Mouse (Mus musculus): ENCODE measurements around the gene Traf7. TPM values are rescaled to one million over a fixed set of nuclear protein-coding genes. Genes with fewer than 3 reads are reported as not detected.

Traf7 gene
- polyA plus RNA-seq, 1 experiment from 2014 or later, result 85.9 TPM

- H3K4me1 ChIP-seq (ENCODE audit: control insufficient read depth, insufficient read depth, low read depth, low read length), result peaks cover 19% of the 10 kb centered on the region
- H3K4me3 ChIP-seq (ENCODE audit: low read length), result peak overlapping the region; percentile 56
- no peaks in the 10 kb centered on the region for H3K9me3 ChIP-seq (ENCODE audit: control insufficient read depth, low read length)
- H3K36me3 ChIP-seq (ENCODE audit: control insufficient read depth, insufficient read depth, low read length), result peaks cover 20% of the 10 kb centered on the region
- WGBS, result 47% methylated on average over 11 of the region's 11 CpGs
- no peak overlapping the region for H3K27ac ChIP-seq (ENCODE audit: low read depth, low read length)
- peak overlapping the region; percentile 61 for H3K4me2 ChIP-seq (ENCODE audit: low read length)
- no peaks in the 10 kb centered on the region for H3K27me3 ChIP-seq (replicated peaks; ENCODE audit: control insufficient read depth, insufficient read depth, low read length)
- ATAC-seq, result peak; percentile 21; the same call in 1 of the 2 replicates
- peak overlapping the region; percentile 74 for H3K9ac ChIP-seq (ENCODE audit: low read depth, low read length)
Measured at GRCm38 (mm10) chr17:24477985-24478600, 49.6 kb downstream of the Traf7 start.

- H3K4me3 ChIP-seq (ENCODE audit: low read length), result no peak overlapping the region; the same call in 1 of the 2 replicates
- WGBS, result 92% methylated on average over 20 of the region's 20 CpGs
Measured at GRCm38 (mm10) chr17:24477053-24477984, 50.4 kb downstream of the Traf7 start.

GRCm38 (mm10) chr17:24476022-24476776 lies 51.5 kb downstream of the Traf7 start:
- H3K9me3 ChIP-seq (ENCODE audit: control insufficient read depth, low read length), result no peaks in the 10 kb centered on the region
- H3K9ac ChIP-seq (ENCODE audit: low read depth, low read length), result no peak overlapping the region
- H3K27ac ChIP-seq (ENCODE audit: low read depth, low read length), result no peak overlapping the region
- H3K4me1 ChIP-seq (ENCODE audit: control insufficient read depth, insufficient read depth, low read depth, low read length), result peaks cover 38% of the 10 kb centered on the region
- no peaks in the 10 kb centered on the region for H3K27me3 ChIP-seq (replicated peaks; ENCODE audit: control insufficient read depth, insufficient read depth, low read length)
- H3K36me3 ChIP-seq (ENCODE audit: control insufficient read depth, insufficient read depth, low read length), result peaks cover 20% of the 10 kb centered on the region
- 92% methylated on average over 10 of the region's 10 CpGs for WGBS
- ATAC-seq, result no peak
- H3K4me3 ChIP-seq (ENCODE audit: low read length), result no peak overlapping the region
- no peak overlapping the region for H3K4me2 ChIP-seq (ENCODE audit: low read length)

More at GRCm38 (mm10) chr17:24477053-24477984, 50.4 kb downstream of the Traf7 start:
- Histone ChIP-seq H3K9ac (ENCODE audit: low read depth, low read length) (0 out of 2 replicates have a peak overlapping the region, but pooled peaks have one; percentile 74), H3K4me1 (ENCODE audit: control insufficient read depth, insufficient read depth, low read depth, low read length) (peaks cover 27% of the 10 kb centered on the region), H3K27ac (ENCODE audit: low read depth, low read length) (no peak overlapping the region), H3K27me3 (replicated peaks; ENCODE audit: control insufficient read depth, insufficient read depth, low read length) (no peaks in the 10 kb centered on the region), H3K36me3 (ENCODE audit: control insufficient read depth, insufficient read depth, low read length) (peaks cover 20% of the 10 kb centered on the region), H3K9me3 (ENCODE audit: control insufficient read depth, low read length) (no peaks in the 10 kb centered on the region), H3K4me2 (ENCODE audit: low read length) (peak overlapping the region; percentile 61)
- ATAC-seq, result no peak

GRCm38 (mm10) chr17:24475586-24475985 lies 52.2 kb downstream of the Traf7 start:
- Histone ChIP-seq H3K27me3 (replicated peaks; ENCODE audit: control insufficient read depth, insufficient read depth, low read length) (no peaks in the 10 kb centered on the region), H3K4me1 (ENCODE audit: control insufficient read depth, insufficient read depth, low read depth, low read length) (peaks cover 43% of the 10 kb centered on the region), H3K9me3 (ENCODE audit: control insufficient read depth, low read length) (no peaks in the 10 kb centered on the region), H3K4me3 (ENCODE audit: low read length) (no peak overlapping the region), H3K27ac (ENCODE audit: low read depth, low read length) (no peak overlapping the region), H3K4me2 (ENCODE audit: low read length) (no peak overlapping the region), H3K9ac (ENCODE audit: low read depth, low read length) (no peak overlapping the region), H3K36me3 (ENCODE audit: control insufficient read depth, insufficient read depth, low read length) (peaks cover 20% of the 10 kb centered on the region)
- ATAC-seq, result no peak
- 93% methylated on average over 6 of the region's 6 CpGs for WGBS

GRCm38 (mm10) chr17:24474557-24474956 lies 53.2 kb downstream of the Traf7 start:
- no peak overlapping the region for H3K9ac ChIP-seq (ENCODE audit: low read depth, low read length)
- H3K4me2 ChIP-seq (ENCODE audit: low read length), result no peak overlapping the region
- 81% methylated on average over 5 of the region's 5 CpGs for WGBS
- ATAC-seq, result no peak
- H3K9me3 ChIP-seq (ENCODE audit: control insufficient read depth, low read length), result no peaks in the 10 kb centered on the region
- H3K4me1 ChIP-seq (ENCODE audit: control insufficient read depth, insufficient read depth, low read depth, low read length), result peaks cover 39% of the 10 kb centered on the region
- H3K36me3 ChIP-seq (ENCODE audit: control insufficient read depth, insufficient read depth, low read length), result peaks cover 20% of the 10 kb centered on the region
- no peak overlapping the region for H3K4me3 ChIP-seq (ENCODE audit: low read length)
- H3K27ac ChIP-seq (ENCODE audit: low read depth, low read length), result no peak overlapping the region
- H3K27me3 ChIP-seq (replicated peaks; ENCODE audit: control insufficient read depth, insufficient read depth, low read length), result no peaks in the 10 kb centered on the region

- Histone ChIP-seq H3K9me3 (ENCODE audit: control insufficient read depth, low read length) (no peaks in the 10 kb centered on the region), H3K9ac (ENCODE audit: low read depth, low read length) (0 out of 2 replicates have a peak within 1 kb of the TSS, but pooled peaks have one; percentile 22), H3K27me3 (replicated peaks; ENCODE audit: control insufficient read depth, insufficient read depth, low read length) (no peaks in the 10 kb centered on the region), H3K4me3 (ENCODE audit: low read length) (no peak within 1 kb of the TSS), H3K27ac (ENCODE audit: low read depth, low read length) (peak within 1 kb of the TSS; percentile 23; the same call in 1 of the 2 replicates), H3K4me1 (ENCODE audit: control insufficient read depth, insufficient read depth, low read depth, low read length) (peaks cover 39% of the 10 kb centered on the region), H3K4me2 (ENCODE audit: low read length) (no peak within 1 kb of the TSS; the same call in 1 of the 2 replicates), H3K36me3 (ENCODE audit: control insufficient read depth, insufficient read depth, low read length) (peaks cover 20% of the 10 kb centered on the region)
- no peak for ATAC-seq
- WGBS, result 77% methylated on average over 6 of the region's 6 CpGs
Measured at GRCm38 (mm10) chr17:24473612-24474275, 54.0 kb downstream of the Traf7 start, which contains the start of gene Bricd5. Bricd5 (plus strand) TSS chr17:24473884.

GRCm38 (mm10) chr17:24472512-24472911 lies 55.2 kb downstream of the Traf7 start:
- WGBS, result 77% methylated on average over 4 of the region's 4 CpGs

GRCm38 (mm10) chr17:24470701-24471527 lies 56.8 kb downstream of the Traf7 start:
- H3K9me3 ChIP-seq (ENCODE audit: control insufficient read depth, low read length), result no peaks in the 10 kb centered on the region

More at GRCm38 (mm10) chr17:24472512-24472911, 55.2 kb downstream of the Traf7 start:
- no peak overlapping the region for H3K27ac ChIP-seq (ENCODE audit: low read depth, low read length)
- no peaks in the 10 kb centered on the region for H3K27me3 ChIP-seq (replicated peaks; ENCODE audit: control insufficient read depth, insufficient read depth, low read length)
- no peaks in the 10 kb centered on the region for H3K9me3 ChIP-seq (ENCODE audit: control insufficient read depth, low read length)
- no peak overlapping the region for H3K4me3 ChIP-seq (ENCODE audit: low read length)
- H3K9ac ChIP-seq (ENCODE audit: low read depth, low read length), result no peak overlapping the region
- peak overlapping the region; percentile 99 for H3K4me2 ChIP-seq (ENCODE audit: low read length)
- H3K36me3 ChIP-seq (ENCODE audit: control insufficient read depth, insufficient read depth, low read length), result peaks cover 20% of the 10 kb centered on the region
- peaks cover 31% of the 10 kb centered on the region for H3K4me1 ChIP-seq (ENCODE audit: control insufficient read depth, insufficient read depth, low read depth, low read length)
- no peak for ATAC-seq

More at GRCm38 (mm10) chr17:24470701-24471527, 56.8 kb downstream of the Traf7 start:
- Histone ChIP-seq H3K4me1 (ENCODE audit: control insufficient read depth, insufficient read depth, low read depth, low read length) (peaks cover 29% of the 10 kb centered on the region), H3K4me2 (ENCODE audit: low read length) (peak overlapping the region; percentile 99), H3K27me3 (replicated peaks; ENCODE audit: control insufficient read depth, insufficient read depth, low read length) (no peaks in the 10 kb centered on the region), H3K36me3 (ENCODE audit: control insufficient read depth, insufficient read depth, low read length) (peaks cover 14% of the 10 kb centered on the region), H3K27ac (ENCODE audit: low read depth, low read length) (peak overlapping the region; percentile 88), H3K9ac (ENCODE audit: low read depth, low read length) (peak overlapping the region; percentile 78), H3K4me3 (ENCODE audit: low read length) (peak overlapping the region; percentile 67)
- under 1% methylated on average over 68 of the region's 68 CpGs for WGBS
- peak; percentile 1; the same call in 1 of the 2 replicates for ATAC-seq

All from hindbrain, embryonic 16.5 days (tissue).